8 mouse cellular contexts compared by ENCODE assay signal in the genomic region with DNA sequence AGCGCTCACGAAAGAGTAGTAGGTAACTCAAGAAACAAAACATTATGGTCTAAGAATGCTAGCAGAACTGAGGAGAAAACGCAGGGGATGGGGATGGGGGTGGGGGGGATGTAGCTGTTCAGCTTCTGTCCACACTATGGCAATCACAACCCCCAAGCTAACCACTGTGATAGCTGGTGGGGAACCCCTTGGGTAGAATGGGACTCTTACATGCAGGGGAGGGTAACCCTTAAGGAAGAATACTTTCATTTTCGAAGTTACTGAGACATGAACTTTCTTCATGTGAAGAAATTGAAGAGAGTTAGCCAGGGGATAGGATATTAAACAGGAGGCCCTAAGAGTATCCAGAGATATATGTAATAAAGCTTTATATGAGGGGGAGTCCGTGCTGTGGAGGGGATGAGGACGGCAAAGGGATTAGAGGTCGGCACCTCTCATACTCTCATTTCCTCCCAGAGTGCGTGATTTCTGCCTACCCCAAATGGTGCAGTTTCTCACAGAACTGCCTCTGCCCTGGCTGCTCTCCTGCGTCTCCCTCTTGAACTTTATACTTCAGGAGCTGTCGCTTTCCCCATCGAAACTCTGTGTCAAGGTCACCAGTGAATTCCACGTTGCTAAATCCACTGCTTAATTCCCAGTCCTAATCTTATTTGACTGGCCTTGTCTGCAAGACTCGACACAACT. TPM values are rescaled to one million over a fixed set of nuclear protein-coding genes. Genes with fewer than 3 reads are reported as not detected.
DNase-seq lines count a peak whose midpoint lies in the region; ATAC-seq and TF ChIP-seq lines count a peak whose summit lies in the region.

No protein-coding gene starts in this region.

- no peak for ATAC-seq in midbrain, embryonic 11.5 days (ENCODE audit: low FRiP score)
- ATAC-seq in midbrain, embryonic 14.5 days (ENCODE audit: low FRiP score, low TSS enrichment) = no peak
- no peak for ATAC-seq in monocyte, adult 5-6 weeks (replicated peaks; ENCODE audit: insufficient number of reproducible peaks, low FRiP score, low TSS enrichment, poor library complexity, severe bottlenecking)

- peak; percentile 87 for DNase-seq in heart, adult 11 months
- no peak for DNase-seq in heart, adult 8-10 months (ENCODE audit: low spot score)
- DNase-seq in midbrain, embryonic 11.5 days (ENCODE audit: low spot score, missing footprints) = peak; percentile 80
- DNase-seq in midbrain, embryonic 14.5 days = no peak
- peak; percentile 83 for DNase-seq in induced T-regulatory cell, adult 2 months (ENCODE audit: low read depth)
- no peak for DNase-seq in hindbrain, embryonic 10.5 days (ENCODE audit: low spot score)

- no peaks in the 10 kb centered on the region for H3K36me3 ChIP-seq in midbrain, embryonic 11.5 days (ENCODE audit: control insufficient read depth, insufficient read depth, low read length)
- H3K36me3 ChIP-seq in midbrain, embryonic 14.5 days (ENCODE audit: control insufficient read depth, insufficient read depth, low read length) = no peaks in the 10 kb centered on the region
- H3K36me3 ChIP-seq in hindbrain, embryonic 10.5 days = no peaks in the 10 kb centered on the region

- H3K4me3 ChIP-seq in midbrain, embryonic 11.5 days (ENCODE audit: low read depth, low read length) = no peak overlapping the region
- no peak overlapping the region for H3K4me3 ChIP-seq in midbrain, embryonic 14.5 days (replicated peaks; ENCODE audit: low read depth, low read length)
- no peak overlapping the region for H3K4me3 ChIP-seq in olfactory bulb, adult 2 months (ENCODE audit: insufficient read depth, low read depth, low read length)
- H3K4me3 ChIP-seq in hindbrain, embryonic 10.5 days = no peak overlapping the region

- no peak for TF ChIP-seq POLR2A in olfactory bulb, adult 2 months (IDR thresholded peaks at IDR 0.05; ENCODE audit: insufficient read depth, low read depth, low read length)

- no peak overlapping the region for H3K9ac ChIP-seq in midbrain, embryonic 11.5 days (ENCODE audit: low read length)
- no peak overlapping the region for H3K9ac ChIP-seq in midbrain, embryonic 14.5 days (replicated peaks; ENCODE audit: low read length)

- H3K27ac ChIP-seq in midbrain, embryonic 11.5 days (ENCODE audit: low read depth, low read length) = no peak overlapping the region
- no peak overlapping the region for H3K27ac ChIP-seq in midbrain, embryonic 14.5 days (replicated peaks; ENCODE audit: low read depth, low read length)
- peak overlapping the region; percentile 49; the same call in 1 of the 2 replicates for H3K27ac ChIP-seq in olfactory bulb, adult 2 months (ENCODE audit: insufficient read depth, low read depth, low read length)
- H3K27ac ChIP-seq in hindbrain, embryonic 10.5 days = no peak overlapping the region

- H3K4me2 ChIP-seq in midbrain, embryonic 11.5 days = no peak overlapping the region
- H3K4me2 ChIP-seq in midbrain, embryonic 14.5 days (ENCODE audit: low read length) = no peak overlapping the region

- H3K27me3 ChIP-seq in midbrain, embryonic 11.5 days (ENCODE audit: control insufficient read depth, insufficient read depth, low read length) = no peaks in the 10 kb centered on the region
- H3K27me3 ChIP-seq in midbrain, embryonic 14.5 days (ENCODE audit: control insufficient read depth, insufficient read depth, low read length) = no peaks in the 10 kb centered on the region
- H3K27me3 ChIP-seq in hindbrain, embryonic 10.5 days (ENCODE audit: insufficient read depth, poor library complexity, severe bottlenecking) = no peaks in the 10 kb centered on the region

- 64% methylated on average over 13 of the region's 13 CpGs for WGBS in midbrain, embryonic 11.5 days
- 70% methylated on average over 13 of the region's 13 CpGs for WGBS in midbrain, embryonic 14.5 days
- 85% methylated on average over 13 of the region's 13 CpGs for WGBS in olfactory bulb, adult 2 months
- 69% methylated on average over 13 of the region's 13 CpGs for WGBS in hindbrain, embryonic 10.5 days

- no peak for TF ChIP-seq CTCF in olfactory bulb, adult 2 months (IDR thresholded peaks at IDR 0.05; ENCODE audit: insufficient read depth, low read depth, low read length)

- H3K4me1 ChIP-seq in midbrain, embryonic 11.5 days (ENCODE audit: control insufficient read depth, insufficient read depth, low read length) = peaks cover 2% of the 10 kb centered on the region; the same call in 1 of the 2 replicates
- H3K4me1 ChIP-seq in midbrain, embryonic 14.5 days (ENCODE audit: control insufficient read depth, insufficient read depth, low read length) = no peaks in the 10 kb centered on the region
- peaks cover 35% of the 10 kb centered on the region for H3K4me1 ChIP-seq in olfactory bulb, adult 2 months (ENCODE audit: control insufficient read depth, insufficient read depth, low read length)
- H3K4me1 ChIP-seq in hindbrain, embryonic 10.5 days (replicated peaks) = peaks cover 16% of the 10 kb centered on the region; the same call in 1 of the 2 replicates

- no peaks in the 10 kb centered on the region for H3K9me3 ChIP-seq in midbrain, embryonic 11.5 days (ENCODE audit: control insufficient read depth, low read length)
- H3K9me3 ChIP-seq in midbrain, embryonic 14.5 days (ENCODE audit: control insufficient read depth, low read length) = no peaks in the 10 kb centered on the region
- H3K9me3 ChIP-seq in hindbrain, embryonic 10.5 days = no peaks in the 10 kb centered on the region

RNA-seq across cellular contexts. Expression of a gene that starts 25.4 kb away (rescaled TPM):
- 10 to 100 TPM in 2 of 4 experiments, 1 to 10 TPM in 2; 7.4 to 11.5 (median 9.4) TPM for total RNA-seq in heart, adult 8-10 months (2022)
- polyA plus RNA-seq in midbrain, embryonic 11.5 days (2014; fragmentation: Nextera tagmentation; extraction: Ambion mirVana) = 8.1 and 8.9 TPM in 2 replicates
- polyA plus RNA-seq in midbrain, embryonic 14.5 days (2014; fragmentation: Nextera tagmentation; extraction: Ambion mirVana) = 4.1 and 5.2 TPM in 2 replicates
- not detected in 2 replicates for polyA plus RNA-seq in olfactory bulb, adult 2 months (2012; ENCODE audit: insufficient read depth, insufficient read length, low replicate concordance, missing spikeins)
- 2.7 to 9.6 TPM (median 2.9 TPM) in 3 replicates for total RNA-seq in monocyte, adult 5-6 weeks (2017)
- 8.2 and 8.4 TPM in 2 replicates for polyA plus RNA-seq in hindbrain, embryonic 10.5 days (2016; fragmentation: Nextera tagmentation; extraction: Ambion mirVana)

RNA-seq across cellular contexts. Expression of a gene that starts 25.9 kb away (rescaled TPM):
- total RNA-seq in heart, adult 8-10 months (2022) = 10 to 100 TPM; 66.0 to 75.4 (median 70.5) TPM
- polyA plus RNA-seq in midbrain, embryonic 11.5 days (2014; fragmentation: Nextera tagmentation; extraction: Ambion mirVana) = 111 and 120 TPM in 2 replicates
- 102 and 107 TPM in 2 replicates for polyA plus RNA-seq in midbrain, embryonic 14.5 days (2014; fragmentation: Nextera tagmentation; extraction: Ambion mirVana)
- polyA plus RNA-seq in olfactory bulb, adult 2 months (2012; ENCODE audit: insufficient read depth, insufficient read length, low replicate concordance, missing spikeins) = not detected in 2 replicates
- total RNA-seq in monocyte, adult 5-6 weeks (2017) = 89.9 to 107 TPM (median 97.4 TPM) in 3 replicates
- polyA plus RNA-seq in hindbrain, embryonic 10.5 days (2016; fragmentation: Nextera tagmentation; extraction: Ambion mirVana) = 124 and 127 TPM in 2 replicates

Comparison
In these comparisons a context has a peak if more than half of its experiments do, and no peak if none do; other contexts are left out.
1. DNase-seq: peak in heart, adult 11 months (single experiment), midbrain, embryonic 11.5 days (single experiment) and induced T-regulatory cell, adult 2 months (single experiment); none in heart, adult 8-10 months (single experiment), midbrain, embryonic 14.5 days (single experiment) and hindbrain, embryonic 10.5 days (single experiment).